Mouse (Mus musculus) heart, postnatal 0 days (tissue): ENCODE data around the gene Ntm.

Experiments used
- CTCF ChIP-seq: IDR thresholded peaks from 2 replicates; pipeline ENCODE4 v1.5.1; 2016; ENCODE audit warnings: antibody characterized with exemption, control low read depth, low read depth
- EP300 ChIP-seq: IDR thresholded peaks from 2 replicates; pipeline ENCODE4 v1.6.1; 2016; ENCODE audit warnings: antibody characterized with exemption, low read depth

GRCm38 (mm10) chr9:29058811-29059210 lies 904.1 kb downstream of the Ntm start:
- no peak for TF ChIP-seq EP300
- no peak for TF ChIP-seq CTCF
